Mouse (Mus musculus) B cell, adult 2 months (primary cell): ENCODE data around the gene Calhm2.

Source experiments
- DNase-seq, 2 experiments: peaks; one replicate each; pipeline ENCODE4 v3.0.0; 2022

Calhm2 gene

DNA sequence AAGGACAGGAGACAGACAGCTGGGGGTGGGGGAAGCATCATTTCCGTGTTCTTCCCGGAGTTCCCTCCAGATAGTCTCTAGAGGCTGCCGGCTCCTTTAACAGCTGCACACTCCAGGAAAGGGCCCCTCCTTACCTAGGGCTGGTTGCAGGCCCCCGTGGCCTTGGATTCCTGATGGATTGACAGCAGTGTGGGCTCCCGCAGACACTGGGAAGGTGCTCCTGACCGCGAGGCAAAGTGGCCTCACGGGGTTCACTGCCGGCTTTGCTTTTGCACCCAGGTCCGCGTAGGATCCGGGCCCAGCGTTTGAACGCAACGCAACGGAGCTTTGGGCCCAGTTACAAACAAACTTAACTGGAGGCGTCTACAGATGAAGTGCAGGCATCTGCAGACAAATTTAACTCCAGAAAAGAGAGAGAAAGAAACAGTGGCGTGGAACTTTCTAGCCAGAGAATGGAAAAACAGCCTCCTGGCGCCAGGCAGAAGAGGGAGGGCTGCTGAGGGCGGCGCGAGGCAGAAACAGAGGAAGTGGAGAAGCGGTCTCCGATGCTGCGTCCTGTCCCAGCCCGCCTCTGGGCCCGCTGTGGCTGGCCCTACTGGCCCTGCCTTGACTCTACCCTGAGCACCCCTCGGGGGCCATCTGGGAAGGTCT is at the start of gene Calhm2:
Gene Calhm2, minus strand, starts transcription at position 524 of the 651 bp plus-strand sequence.
- DNase-seq, result peak; percentile 61 to 63

DNA sequence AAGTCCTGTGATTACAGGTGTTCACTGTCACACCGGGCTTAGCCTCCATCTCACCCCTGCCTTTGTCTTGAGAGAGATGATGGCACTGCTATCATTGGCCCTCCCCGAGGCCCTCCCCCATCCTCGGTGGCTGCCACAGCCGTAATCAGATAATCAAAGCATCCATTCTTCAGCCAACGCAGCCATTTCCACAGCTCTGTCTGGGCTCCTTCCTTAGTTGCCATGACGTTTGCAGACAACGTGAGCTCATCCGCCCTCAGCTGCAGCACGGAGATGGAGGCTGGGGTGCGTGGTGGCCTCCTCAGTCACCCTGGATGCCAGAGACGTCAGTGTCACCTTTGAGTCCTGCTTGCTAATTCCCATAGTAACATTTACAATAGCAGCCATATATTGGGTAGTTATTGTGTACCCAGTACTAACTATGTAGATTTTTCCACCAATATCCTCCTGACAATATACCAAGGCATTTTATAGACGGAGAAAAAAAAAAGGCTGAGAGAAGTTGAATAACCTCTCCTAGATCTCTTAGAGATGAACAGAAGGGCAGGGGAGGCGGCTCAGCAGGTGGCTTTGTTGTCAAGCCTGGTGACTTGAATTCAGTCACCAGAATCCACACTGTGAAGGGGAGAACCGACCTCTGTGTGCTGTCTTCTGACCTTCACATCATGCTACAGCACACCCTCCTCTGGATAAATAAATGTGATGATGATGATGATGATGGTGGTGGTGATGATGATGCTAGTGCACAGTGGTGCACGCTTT is 48.6 kb upstream of the Calhm2 start:
- no peak for DNase-seq

DNA sequence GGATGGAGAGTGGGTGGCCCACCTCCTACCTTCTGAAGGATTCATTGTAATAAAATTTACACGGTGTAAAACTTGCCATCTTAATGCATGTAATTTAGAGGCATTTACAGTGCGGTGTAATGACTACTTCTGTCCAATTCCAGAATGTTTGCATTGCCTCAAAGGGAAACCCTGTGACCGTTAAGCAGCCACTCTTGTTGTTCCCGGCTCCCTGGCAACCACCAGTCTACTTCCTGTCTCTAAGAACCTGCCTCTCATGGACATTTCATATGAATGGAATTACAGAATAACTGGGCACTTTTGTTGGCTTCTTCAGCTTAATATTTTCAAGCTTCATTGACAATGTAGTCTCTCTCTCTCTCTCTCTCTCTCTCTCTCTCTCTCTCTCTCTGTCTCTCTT is 46.6 kb upstream of the Calhm2 start:
- no peak for DNase-seq

- no peak for DNase-seq
Measured at GRCm38 (mm10) chr19:47184221-47184620, 46.1 kb upstream of the Calhm2 start.

DNA sequence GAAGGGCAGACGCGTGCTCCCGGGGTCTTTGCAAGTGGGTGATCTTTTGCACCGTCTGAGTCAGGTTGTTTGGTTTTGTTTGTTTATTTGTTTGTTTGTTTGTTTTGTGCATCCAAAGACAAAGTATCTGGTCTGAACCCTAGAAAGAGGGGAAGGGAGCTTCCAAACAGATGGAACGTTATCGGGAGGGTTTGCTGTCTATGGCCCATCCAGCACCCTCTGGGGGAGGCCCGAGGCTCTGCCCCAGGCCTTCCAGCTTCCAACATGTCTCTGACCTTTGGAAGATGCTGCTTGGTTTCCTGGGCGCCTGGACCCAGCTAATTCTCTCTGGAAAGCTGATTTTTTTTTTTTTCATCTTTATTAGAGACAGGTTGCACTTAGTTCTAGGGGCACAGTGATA is 41.9 kb upstream of the Calhm2 start:
- no peak for DNase-seq

DNA sequence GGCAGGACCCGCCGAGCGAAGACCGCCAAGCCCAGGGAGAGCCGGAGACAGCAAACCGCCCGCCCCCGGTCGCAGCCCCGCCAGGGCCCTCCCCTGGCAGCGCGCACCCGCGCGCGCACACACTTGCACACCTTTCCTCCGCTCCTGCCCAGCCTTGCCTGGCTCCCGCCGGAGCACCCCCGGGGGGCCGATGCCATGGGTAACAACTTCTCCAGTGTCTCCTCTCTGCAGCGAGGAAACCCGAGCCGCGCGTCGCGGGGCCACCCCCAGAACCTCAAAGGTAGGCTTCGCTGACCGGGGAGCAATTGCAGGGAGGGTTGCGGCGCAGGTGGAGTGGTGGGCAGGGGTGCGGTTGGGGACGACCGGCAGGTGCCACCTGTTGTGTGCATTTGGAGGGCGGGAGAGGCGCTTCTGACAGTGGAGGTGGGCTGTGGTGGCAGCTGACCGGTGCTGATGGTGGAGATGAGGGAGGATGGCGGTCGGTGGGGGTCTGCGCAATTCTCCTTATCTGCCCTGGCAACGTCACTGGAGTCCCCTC is 41.2 kb upstream of the Calhm2 start:
- peak; percentile 7 to 10 for DNase-seq

- peak; percentile 27 to 41 for DNase-seq
Measured at GRCm38 (mm10) chr19:47178431-47179271, 40.6 kb upstream of the Calhm2 start, which contains the start of gene Neurl1a. Gene Neurl1a, plus strand, starts transcription at chr19:47178820.

GRCm38 (mm10) chr19:47178001-47178400 is 39.9 kb upstream of the Calhm2 start:
- peak in 1 of 2 experiments; percentile 8 for DNase-seq

- no peak for DNase-seq
Measured at GRCm38 (mm10) chr19:47176916-47177505, 38.9 kb upstream of the Calhm2 start.

DNA sequence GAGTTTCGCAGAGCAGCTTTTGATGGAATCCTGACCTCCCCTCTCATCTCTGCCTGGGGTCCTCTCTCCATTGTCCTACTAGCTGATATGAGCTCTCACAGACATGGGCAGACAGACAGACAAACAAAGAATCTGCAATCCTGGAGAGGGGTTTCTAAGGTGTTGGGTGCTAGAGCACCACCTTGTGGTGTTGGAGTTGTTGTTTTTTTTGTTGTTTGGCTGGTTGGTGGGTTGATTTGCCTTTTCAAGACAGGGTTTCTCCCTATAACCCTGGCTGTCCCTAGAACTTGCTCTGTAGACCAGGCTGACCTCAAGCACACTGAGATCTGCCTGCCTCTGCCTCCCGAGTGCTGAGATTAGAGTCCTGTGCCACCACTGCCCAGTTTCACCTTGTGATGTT is 37.4 kb upstream of the Calhm2 start:
- no peak for DNase-seq

- peak; percentile 22 to 42 for DNase-seq
Measured at GRCm38 (mm10) chr19:47174515-47174914, 36.4 kb upstream of the Calhm2 start.

DNA sequence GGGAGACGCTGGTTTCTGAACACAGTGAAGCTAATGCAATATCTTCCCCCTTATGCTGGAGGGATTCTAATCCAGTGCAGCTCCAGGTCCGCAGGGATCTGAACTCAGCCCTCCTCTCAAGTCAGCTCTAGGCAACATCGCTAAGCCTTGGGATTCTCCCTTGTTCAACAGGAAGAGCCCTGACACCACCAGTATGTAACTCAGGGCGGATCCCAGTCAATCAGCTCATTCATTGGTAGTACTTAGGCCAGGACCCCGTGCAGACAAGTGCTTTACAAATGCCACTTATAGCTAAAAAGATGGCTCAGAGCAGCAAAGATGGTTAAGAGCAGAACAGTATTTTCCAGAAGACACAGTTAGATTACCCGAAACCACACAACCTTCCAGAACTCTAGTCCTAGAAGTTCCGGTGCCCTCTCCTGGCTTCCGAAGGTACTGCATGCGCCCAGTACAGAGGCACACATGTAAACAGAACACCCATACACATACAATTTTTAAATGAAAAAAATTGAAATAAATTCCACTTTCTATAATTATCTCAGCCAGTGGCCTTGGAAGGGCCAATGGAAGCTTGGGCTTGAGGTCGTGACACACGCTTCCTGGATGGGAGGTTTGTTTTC is 30.8 kb upstream of the Calhm2 start:
- DNase-seq, result peak; percentile 90 to 92

DNA sequence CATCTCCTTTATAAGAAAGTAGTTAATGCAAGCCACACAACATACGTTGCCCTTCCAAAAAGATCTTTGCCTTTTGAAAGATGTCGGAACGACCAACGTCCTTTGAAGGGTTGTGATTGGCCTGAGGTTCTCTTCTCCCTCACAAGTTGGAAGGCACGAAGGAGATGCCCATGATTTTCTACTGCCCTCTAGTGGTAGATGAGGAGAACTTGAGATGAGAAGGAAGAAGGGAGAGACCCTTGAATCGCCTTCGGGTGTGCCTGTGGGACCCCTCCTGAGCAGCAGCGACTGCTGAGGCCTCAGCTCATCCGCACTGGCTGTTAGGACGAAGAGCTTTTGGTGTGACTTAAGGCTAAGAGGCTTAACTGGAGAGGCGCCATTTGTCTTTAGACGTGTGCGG is 30.1 kb upstream of the Calhm2 start:
- peak; percentile 60 to 68 for DNase-seq

DNA sequence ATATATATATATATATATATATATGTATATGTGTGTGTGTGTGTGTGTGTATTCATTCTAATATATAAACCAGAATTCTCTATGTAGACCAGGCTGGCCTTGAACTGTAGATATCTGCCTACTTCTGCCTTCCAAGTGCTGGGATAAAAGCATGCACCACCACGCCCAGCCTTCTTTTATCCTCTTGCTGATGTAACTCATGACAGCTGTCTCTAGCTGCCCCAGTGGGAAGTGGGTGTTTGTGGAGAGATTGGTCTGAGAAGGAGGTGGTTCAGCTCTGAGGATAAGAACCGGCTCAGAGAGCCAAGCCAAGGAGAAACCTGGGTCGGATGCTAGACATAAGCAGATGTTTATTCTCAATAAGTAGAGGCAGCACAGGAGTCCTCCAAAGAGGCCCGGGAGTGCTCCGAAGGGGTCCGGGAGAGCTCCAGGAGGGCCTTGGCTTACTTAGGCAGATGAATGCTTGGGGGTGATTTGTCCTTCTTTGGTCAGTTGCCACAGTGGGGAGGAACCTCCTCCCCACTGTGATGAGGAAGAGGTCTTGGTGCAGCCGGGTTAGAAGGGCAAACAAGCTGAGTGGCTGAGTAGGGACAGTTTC is 29.6 kb upstream of the Calhm2 start:
- no peak for DNase-seq

GRCm38 (mm10) chr19:47166758-47167157 is 28.7 kb upstream of the Calhm2 start:
- DNase-seq, result no peak

GRCm38 (mm10) chr19:47163176-47163744 is 25.2 kb upstream of the Calhm2 start:
- no peak for DNase-seq

DNA sequence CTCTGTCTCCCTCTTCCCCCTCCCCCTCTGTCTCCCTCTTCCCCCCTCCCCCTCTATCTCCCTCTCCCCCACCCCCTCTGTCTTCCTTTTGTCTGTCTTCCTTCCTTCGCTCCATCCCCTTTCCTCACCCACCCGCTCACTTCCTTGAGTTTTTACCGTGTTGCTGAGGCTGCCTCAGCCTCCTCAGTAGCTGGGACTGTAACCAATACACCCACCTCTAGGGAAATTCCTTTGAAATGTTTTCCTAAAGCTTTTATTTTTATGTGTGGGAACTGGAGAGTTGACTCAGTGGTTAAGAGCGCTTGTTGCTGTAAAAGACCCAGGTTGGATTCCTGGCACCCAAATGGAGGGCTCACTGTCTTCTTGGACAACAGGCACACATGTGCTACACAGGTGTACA is 23.6 kb upstream of the Calhm2 start:
- no peak for DNase-seq

GRCm38 (mm10) chr19:47157664-47158063 is 19.6 kb upstream of the Calhm2 start, which contains the start of gene Calhm3:
Gene Calhm3, minus strand, starts transcription at chr19:47157764.
- no peak for DNase-seq

- no peak for DNase-seq
Measured at GRCm38 (mm10) chr19:47153767-47154166, 15.7 kb upstream of the Calhm2 start.

- no peak for DNase-seq
Measured at GRCm38 (mm10) chr19:47152062-47152369, 13.9 kb upstream of the Calhm2 start.

- no peak for DNase-seq
Measured at GRCm38 (mm10) chr19:47151332-47152061, 13.4 kb upstream of the Calhm2 start.
